Mouse (Mus musculus) limb, embryonic 10.5 days (tissue): ENCODE measurements around the gene Cox4i2. TPM values are rescaled to one million over a fixed set of nuclear protein-coding genes. Genes with fewer than 3 reads are reported as not detected.

Experiments
- DNase-seq: peaks from one replicate; pipeline ENCODE4 v3.0.0-alpha.2; 2017; ENCODE audit warnings: low spot score
- H3K27ac ChIP-seq: fragments of 300-500 bp; sonication (generic); 2 replicates; pipeline ENCODE4 v1.5.1; 2016; ENCODE audit warnings: mild to moderate bottlenecking
- H3K27me3 ChIP-seq: fragments of 300-500 bp; sonication (generic); 2 replicates; pipeline ENCODE4 v1.6.1; 2016; ENCODE audit warnings: low read depth, mild to moderate bottlenecking; ENCODE audit not compliant: poor library complexity, severe bottlenecking
- H3K36me3 ChIP-seq: fragments of 300-500 bp; sonication (generic); 2 replicates; pipeline ENCODE4 v1.6.1; 2016; ENCODE audit warnings: mild to moderate bottlenecking, moderate library complexity
- H3K4me1 ChIP-seq: fragments of 300-500 bp; sonication (generic); 2 replicates; pipeline ENCODE4 v1.6.1; 2016
- H3K4me3 ChIP-seq: fragments of 300-500 bp; sonication (generic); 2 replicates; pipeline ENCODE4 v1.5.1; 2016; ENCODE audit warnings: mild to moderate bottlenecking, moderate library complexity
- H3K9me3 ChIP-seq: fragments of 300-500 bp; sonication (generic); replicated peaks from 2 replicates; pipeline ENCODE4 v1.6.1; 2016; ENCODE audit warnings: mild to moderate bottlenecking
- WGBS: fragments of 180-500 bp; shearing (Covaris S2); methylation state at CpG from one replicate; pipeline ENCODE4 v1.1.7; 2016; 5-methylcytosine and 5-hydroxymethylcytosine counted together
- polyA plus RNA-seq: library from polyadenylated mRNA; unstranded; fragments of >200 nt; fragmentation: Nextera tagmentation; extraction: Ambion mirVana; gene quantifications from 2 replicates; pipeline ENCODE4 v1.2.1, GENCODE M21; 2016

Gene Cox4i2
- 11.2 and 18.4 TPM in 2 replicates for polyA plus RNA-seq

DNA sequence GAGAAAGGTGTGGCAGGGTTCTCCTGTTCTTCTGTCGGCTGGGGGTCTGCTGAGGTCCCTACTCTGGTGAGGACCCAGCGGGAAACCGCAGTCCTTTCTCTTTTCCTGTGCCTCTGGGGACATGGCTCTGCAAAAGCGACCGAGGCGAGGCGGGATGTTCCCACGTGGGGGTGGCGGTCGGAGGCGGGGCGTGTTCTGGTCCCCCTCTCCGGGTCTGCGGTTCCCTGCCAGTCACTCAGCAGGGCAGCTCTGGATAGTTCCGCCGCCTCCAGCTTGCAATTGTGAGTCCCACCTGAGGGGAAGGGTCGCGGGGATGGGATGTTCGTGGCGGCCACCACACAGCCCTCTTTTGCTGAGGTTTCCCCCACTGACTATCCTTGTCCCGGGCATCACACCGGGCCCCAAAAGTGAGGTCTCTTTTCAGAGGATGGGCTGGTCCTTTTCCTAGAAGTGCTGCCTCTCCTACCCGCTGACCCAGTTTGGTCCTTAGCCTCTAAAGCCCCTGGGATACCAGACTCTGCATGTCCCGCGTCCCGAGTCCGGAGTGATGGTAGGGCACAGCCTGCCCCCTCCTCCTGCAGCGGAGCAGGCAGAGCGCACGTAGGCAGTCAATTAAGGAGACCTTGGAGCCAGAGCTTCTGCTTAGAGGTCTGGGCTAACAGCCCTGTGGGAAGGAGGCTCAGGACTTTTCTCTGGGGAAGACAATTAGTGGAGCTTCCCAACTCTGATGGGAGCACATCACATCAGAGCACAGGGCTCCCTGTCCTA lies at the start of gene Cox4i2:
Cox4i2 (plus strand) TSS at position 230 of the 768 bp plus-strand sequence.
- peaks cover 22% of the 10 kb centered on the region for H3K27me3 ChIP-seq
- WGBS = 2% methylated on average over 30 of the region's 30 CpGs
- peak; percentile 68 for DNase-seq
- peaks cover 46% of the 10 kb centered on the region for H3K4me1 ChIP-seq
- peak within 1 kb of the TSS; percentile 82 for H3K27ac ChIP-seq
- peak within 1 kb of the TSS; percentile 49 for H3K4me3 ChIP-seq
- H3K9me3 ChIP-seq = no peaks in the 10 kb centered on the region
- H3K36me3 ChIP-seq = no peaks in the 10 kb centered on the region

DNA sequence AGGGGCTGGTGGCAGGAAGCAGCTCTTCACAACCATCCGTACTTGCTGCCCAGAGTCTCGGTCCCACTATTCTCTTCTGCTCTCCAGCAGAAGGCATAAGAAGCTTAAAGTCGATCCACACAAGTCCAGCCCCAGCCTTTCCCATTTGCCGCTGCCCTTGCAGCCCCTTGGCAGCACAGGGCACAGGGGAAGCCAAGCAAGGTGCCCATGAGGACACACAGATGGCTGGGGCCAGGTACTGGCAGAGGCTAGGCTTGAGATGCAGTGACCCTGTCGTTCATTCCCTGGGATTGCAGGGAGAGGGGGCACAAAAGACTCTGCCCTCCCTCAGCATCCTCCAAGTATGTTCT lies 49.7 kb upstream of the Cox4i2 start:
- Histone ChIP-seq H3K9me3 (no peaks in the 10 kb centered on the region), H3K27me3 (no peaks in the 10 kb centered on the region), H3K36me3 (peaks cover 90% of the 10 kb centered on the region), H3K4me1 (peaks cover 54% of the 10 kb centered on the region), H3K27ac (peak overlapping the region; percentile 94), H3K4me3 (no peak overlapping the region)
- DNase-seq = no peak
- 88% methylated on average over 5 of the region's 5 CpGs for WGBS

DNA sequence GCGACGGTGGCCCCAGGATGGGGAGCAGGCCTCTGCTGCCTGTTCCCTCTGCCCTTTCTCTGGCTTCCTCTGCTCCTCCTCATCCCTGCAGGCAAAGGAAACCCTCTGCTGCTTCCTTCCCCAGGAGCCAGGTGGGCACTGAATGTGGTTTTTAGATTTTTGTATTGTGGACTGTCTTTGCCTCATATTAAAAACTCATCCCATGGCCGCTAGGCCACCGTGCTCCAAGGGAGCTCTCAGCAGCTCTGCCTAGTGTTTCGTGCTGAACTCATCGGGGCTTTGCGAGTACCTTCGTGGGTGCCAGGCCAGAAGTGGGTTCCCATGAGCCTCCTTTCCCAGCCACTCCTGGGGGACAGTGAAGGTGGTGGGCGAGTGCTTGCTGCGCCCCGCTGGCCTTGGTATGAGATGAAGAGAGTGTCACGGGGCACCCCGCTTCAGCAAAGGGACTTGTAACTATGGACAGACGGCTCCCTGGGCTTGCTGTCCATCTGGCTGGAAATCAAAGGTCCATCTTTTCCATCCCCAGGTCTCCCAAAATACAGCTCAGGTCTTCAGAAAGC lies 49.1 kb upstream of the Cox4i2 start:
- H3K36me3 ChIP-seq = peaks cover 85% of the 10 kb centered on the region
- WGBS = 90% methylated on average over 14 of the region's 14 CpGs
- no peak for DNase-seq
- peaks cover 54% of the 10 kb centered on the region for H3K4me1 ChIP-seq
- no peak overlapping the region for H3K4me3 ChIP-seq
- no peaks in the 10 kb centered on the region for H3K27me3 ChIP-seq
- H3K27ac ChIP-seq = peak overlapping the region; percentile 94
- H3K9me3 ChIP-seq = no peaks in the 10 kb centered on the region

DNA sequence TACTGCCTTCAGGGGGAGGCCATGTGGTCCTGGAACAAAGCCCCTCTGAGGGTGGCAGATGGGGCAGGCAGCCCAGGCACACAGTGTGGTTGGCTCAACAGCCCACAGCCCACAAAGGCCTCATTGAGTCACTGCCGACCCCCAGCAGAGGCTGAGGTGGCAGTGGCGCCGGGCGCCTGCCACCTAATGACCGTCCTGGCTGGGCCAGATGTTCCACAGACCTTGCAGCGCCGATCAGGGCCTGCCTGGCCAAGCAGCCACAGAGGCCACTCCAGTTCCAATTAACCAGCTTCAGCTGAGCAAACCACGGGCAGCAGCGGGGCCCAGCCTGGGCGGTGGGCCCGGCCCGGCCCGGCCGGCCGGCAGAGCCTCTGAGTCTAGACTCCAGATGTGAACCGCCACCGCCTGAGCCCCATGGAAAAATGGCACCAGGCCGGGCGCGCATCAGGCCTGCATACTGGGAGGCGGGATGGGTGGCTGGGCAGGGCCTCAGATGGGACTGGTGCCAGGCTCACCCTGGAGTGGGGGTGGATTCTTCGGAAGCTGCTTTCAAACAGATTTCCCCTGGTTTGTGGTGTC lies 47.9 kb upstream of the Cox4i2 start:
- DNase-seq = peak; percentile 85
- 47% methylated on average over 22 of the region's 22 CpGs for WGBS
- H3K4me1 ChIP-seq = peaks cover 54% of the 10 kb centered on the region
- H3K9me3 ChIP-seq = no peaks in the 10 kb centered on the region
- H3K27me3 ChIP-seq = no peaks in the 10 kb centered on the region
- peak overlapping the region; percentile 94 for H3K27ac ChIP-seq
- H3K4me3 ChIP-seq = peak overlapping the region; percentile 30
- H3K36me3 ChIP-seq = peaks cover 73% of the 10 kb centered on the region

DNA sequence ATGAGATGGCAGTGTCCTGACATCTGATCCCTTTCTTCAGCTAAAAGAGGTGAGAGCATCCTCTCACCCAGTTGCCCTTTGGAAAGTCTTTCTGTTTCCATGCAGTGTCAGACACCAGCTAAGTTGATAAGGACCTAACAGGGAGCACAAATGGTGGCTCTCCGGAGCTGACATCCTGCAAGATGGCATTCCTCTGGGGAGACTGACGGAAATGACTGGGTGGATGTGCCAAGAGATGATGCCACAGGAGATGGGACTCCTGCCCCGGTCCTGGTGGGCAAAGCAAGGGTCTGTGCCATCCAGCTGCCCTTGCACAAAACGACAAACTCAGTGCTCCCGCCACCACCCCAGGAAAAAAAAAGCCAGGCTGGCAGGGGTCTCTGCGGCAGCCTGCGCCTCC lies 46.8 kb upstream of the Cox4i2 start:
- H3K4me3 ChIP-seq = peak overlapping the region; percentile 49
- 17% methylated on average over 7 of the region's 7 CpGs for WGBS
- no peaks in the 10 kb centered on the region for H3K9me3 ChIP-seq
- H3K27me3 ChIP-seq = no peaks in the 10 kb centered on the region
- H3K4me1 ChIP-seq = peaks cover 54% of the 10 kb centered on the region
- H3K27ac ChIP-seq = peak overlapping the region; percentile 94
- peaks cover 62% of the 10 kb centered on the region for H3K36me3 ChIP-seq
- no peak for DNase-seq

DNA sequence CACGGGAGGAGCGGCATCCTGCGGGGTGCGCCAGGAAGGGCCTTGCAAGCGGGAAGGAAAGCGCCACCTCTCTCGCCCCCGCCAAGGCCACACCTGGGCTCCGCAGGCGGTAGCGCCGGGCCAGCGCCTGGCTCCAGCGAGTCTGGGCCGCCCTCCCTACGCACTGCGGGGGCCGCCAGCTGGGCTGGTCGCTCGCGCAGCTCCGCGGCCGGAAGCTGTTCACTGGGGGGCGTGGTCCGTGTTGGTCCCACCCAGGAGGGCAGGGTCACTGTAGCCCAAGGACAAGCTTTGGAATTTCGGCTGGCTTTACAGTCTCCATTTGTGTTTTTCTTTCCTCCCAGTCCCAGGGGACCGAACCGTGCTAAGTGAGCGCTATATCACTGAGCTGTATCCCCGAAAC lies 46.3 kb upstream of the Cox4i2 start:
- peak overlapping the region; percentile 94 for H3K27ac ChIP-seq
- H3K27me3 ChIP-seq = no peaks in the 10 kb centered on the region
- 1% methylated on average over 31 of the region's 31 CpGs for WGBS
- DNase-seq = peak; percentile 96
- peaks cover 54% of the 10 kb centered on the region for H3K4me1 ChIP-seq
- H3K4me3 ChIP-seq = peak overlapping the region; percentile 49
- no peaks in the 10 kb centered on the region for H3K9me3 ChIP-seq
- peaks cover 57% of the 10 kb centered on the region for H3K36me3 ChIP-seq

DNA sequence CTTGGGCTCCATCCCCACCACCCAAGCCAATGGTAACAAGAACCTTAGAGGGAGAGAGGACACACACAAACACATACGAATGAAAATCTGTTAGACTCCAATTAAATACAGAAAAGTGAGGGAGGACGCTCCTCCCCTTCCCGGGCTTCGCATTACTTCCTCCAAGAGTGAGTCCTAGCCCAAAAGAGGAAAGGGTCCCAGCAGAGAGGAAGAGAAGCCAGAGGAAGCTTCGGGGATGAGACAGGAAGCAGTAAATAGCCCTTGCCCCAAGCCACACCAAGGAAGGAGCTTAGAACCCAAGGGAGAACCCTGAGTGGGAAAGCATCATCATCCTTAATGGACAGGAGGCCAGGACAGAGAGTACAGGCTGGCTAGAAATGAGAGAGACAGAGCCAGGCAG lies 44.9 kb upstream of the Cox4i2 start:
- Histone ChIP-seq H3K27me3 (no peaks in the 10 kb centered on the region), H3K36me3 (peaks cover 43% of the 10 kb centered on the region), H3K4me3 (no peak overlapping the region), H3K9me3 (no peaks in the 10 kb centered on the region), H3K4me1 (peaks cover 47% of the 10 kb centered on the region), H3K27ac (peak overlapping the region; percentile 94; the same call in 1 of the 2 replicates)
- WGBS = 94% methylated on average over 5 of the region's 5 CpGs
- DNase-seq = no peak

DNA sequence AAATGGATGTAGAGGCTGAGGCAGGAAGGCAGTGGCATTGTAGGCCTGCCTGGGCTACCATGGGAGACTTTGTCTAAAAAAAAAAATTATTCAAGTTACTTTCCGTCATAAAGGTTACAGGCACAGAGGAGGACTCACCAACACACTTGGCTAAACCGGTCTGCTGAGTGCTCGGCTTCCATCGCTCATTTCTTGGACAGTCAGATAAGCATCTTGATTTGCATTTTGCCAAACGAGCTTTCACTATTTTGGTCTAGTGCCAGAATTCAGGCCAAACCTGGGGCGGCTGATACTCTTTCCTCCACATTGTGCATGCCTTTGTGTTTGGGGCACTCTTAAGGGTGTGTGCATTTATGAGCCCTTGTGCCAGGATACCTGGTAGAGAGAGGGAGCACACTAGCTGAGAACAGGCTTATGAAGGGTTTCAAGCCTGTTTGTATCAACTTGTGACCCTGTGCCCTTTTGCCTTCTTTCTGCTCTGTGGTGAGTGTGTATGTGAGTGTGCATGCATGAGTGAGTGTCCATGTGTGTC lies 37.7 kb upstream of the Cox4i2 start:
- DNase-seq = no peak
- no peak overlapping the region for H3K4me3 ChIP-seq
- H3K27ac ChIP-seq = peak overlapping the region; percentile 46; the same call in 1 of the 2 replicates
- 82% methylated on average over 6 of the region's 6 CpGs for WGBS
- H3K36me3 ChIP-seq = no peaks in the 10 kb centered on the region
- H3K9me3 ChIP-seq = no peaks in the 10 kb centered on the region
- peaks cover 12% of the 10 kb centered on the region for H3K4me1 ChIP-seq
- H3K27me3 ChIP-seq = no peaks in the 10 kb centered on the region

DNA sequence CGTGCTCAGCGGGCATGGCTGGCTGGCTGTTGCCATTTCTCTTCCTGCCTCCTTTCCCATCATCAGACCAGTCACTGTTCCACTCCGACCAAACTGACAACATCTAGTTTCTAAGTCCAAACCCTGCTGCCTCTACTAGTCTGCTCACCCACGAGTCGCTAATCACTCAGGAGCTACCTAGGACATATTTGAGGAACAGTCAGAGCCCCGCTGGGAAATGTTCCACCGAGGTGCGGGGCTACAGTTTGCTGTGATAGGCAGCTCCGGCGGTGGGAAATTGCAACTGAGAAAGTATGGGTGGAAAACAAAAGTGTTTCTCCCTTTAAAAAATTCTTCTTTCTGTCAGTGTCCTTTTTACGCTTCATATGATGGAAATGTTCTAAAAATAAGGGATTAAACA lies 36.3 kb upstream of the Cox4i2 start:
- no peak for DNase-seq
- WGBS = 69% methylated on average over 11 of the region's 11 CpGs
- H3K36me3 ChIP-seq = no peaks in the 10 kb centered on the region
- no peaks in the 10 kb centered on the region for H3K9me3 ChIP-seq
- H3K27me3 ChIP-seq = no peaks in the 10 kb centered on the region
- H3K27ac ChIP-seq = peak overlapping the region; percentile 72
- no peak overlapping the region for H3K4me3 ChIP-seq
- peaks cover 12% of the 10 kb centered on the region for H3K4me1 ChIP-seq

DNA sequence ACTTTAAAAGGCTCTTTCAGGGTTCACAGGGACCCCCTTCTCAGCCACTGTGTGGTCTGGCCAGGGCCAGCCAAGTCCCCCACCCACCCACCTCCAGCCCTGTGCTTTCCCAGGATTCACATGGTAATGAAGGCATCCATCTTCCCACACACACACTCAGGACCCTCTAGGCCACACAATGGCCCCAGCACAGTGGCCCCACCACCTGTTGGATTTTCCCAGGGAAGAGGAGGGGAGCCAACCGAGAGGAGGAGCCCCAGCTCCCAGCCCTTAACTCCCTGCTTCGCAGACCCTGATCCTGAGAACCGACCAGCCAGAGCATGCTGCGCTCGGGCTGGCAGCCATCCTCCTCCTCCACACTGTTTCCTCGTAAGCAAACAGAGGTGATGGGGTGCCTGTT lies 35.9 kb upstream of the Cox4i2 start:
- Histone ChIP-seq H3K9me3 (no peaks in the 10 kb centered on the region), H3K27me3 (no peaks in the 10 kb centered on the region), H3K4me1 (peaks cover 12% of the 10 kb centered on the region), H3K36me3 (no peaks in the 10 kb centered on the region), H3K4me3 (no peak overlapping the region), H3K27ac (peak overlapping the region; percentile 72)
- no peak for DNase-seq
- 32% methylated on average over 6 of the region's 6 CpGs for WGBS

DNA sequence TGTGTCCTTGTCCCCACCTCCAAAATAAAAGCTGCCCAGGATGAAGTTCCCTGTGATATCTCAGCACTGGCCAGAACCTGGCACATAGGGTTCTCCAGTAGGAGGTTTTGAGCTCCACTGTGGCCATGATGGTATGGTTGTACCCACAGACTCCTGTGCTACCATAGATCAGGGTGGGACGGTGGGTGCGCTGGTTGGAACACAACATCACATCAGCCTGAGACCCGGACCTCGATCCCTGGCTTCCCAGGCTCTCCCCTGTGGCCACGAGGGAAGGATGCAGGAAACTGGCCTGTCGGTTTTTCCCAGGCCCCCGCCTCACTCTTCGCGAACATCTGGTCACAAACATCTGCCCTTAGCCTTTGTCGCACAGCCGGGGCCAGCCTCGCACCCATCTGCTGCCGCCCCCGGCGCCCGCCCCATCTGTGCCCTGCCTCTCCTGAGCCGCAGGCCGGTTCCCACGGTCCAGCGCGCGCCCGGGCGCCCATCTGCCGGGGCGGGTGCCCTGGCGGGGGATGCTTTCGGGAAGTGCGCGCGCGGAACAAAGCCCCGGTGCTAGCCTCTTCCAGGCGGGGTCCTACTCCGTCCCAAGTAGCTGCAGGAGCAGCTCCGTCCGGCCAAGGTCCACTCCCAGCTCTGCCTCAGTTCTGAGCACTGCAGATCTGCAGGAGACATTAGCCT lies 30.2 kb upstream of the Cox4i2 start:
- Histone ChIP-seq H3K27me3 (no peaks in the 10 kb centered on the region), H3K9me3 (no peaks in the 10 kb centered on the region), H3K4me3 (peak overlapping the region; percentile 52), H3K4me1 (peaks cover 53% of the 10 kb centered on the region), H3K36me3 (no peaks in the 10 kb centered on the region), H3K27ac (peak overlapping the region; percentile 91)
- 3% methylated on average over 37 of the region's 37 CpGs for WGBS
- peak; percentile 68 for DNase-seq

DNA sequence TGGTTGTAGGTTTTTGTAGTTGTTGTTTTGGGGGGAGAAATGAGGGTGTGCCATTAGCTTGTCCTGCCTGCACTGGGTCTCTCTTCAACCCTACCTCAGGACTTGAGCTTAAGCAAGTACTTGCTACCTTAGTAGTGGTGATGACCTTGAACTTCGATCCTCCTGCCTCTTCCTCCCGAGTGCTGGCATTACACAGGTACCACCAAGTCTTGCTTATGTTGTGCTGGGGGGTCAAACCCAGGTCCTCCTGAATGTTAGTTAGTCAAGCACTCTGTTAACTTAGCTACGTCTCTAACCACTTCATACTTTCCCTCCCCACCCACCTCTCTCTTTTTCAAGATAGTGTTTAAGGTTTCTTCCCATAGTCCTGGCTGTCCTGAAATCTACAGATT lies 29.6 kb upstream of the Cox4i2 start:
- WGBS = 57% methylated on average over 3 of the region's 3 CpGs
- peak overlapping the region; percentile 91 for H3K27ac ChIP-seq
- no peaks in the 10 kb centered on the region for H3K36me3 ChIP-seq
- DNase-seq = no peak
- peak overlapping the region; percentile 52 for H3K4me3 ChIP-seq
- H3K9me3 ChIP-seq = no peaks in the 10 kb centered on the region
- H3K4me1 ChIP-seq = peaks cover 58% of the 10 kb centered on the region
- H3K27me3 ChIP-seq = no peaks in the 10 kb centered on the region
